Mouse (Mus musculus): Measurements from ENCODE around the gene Tmem140.

Tmem140 gene

DNA sequence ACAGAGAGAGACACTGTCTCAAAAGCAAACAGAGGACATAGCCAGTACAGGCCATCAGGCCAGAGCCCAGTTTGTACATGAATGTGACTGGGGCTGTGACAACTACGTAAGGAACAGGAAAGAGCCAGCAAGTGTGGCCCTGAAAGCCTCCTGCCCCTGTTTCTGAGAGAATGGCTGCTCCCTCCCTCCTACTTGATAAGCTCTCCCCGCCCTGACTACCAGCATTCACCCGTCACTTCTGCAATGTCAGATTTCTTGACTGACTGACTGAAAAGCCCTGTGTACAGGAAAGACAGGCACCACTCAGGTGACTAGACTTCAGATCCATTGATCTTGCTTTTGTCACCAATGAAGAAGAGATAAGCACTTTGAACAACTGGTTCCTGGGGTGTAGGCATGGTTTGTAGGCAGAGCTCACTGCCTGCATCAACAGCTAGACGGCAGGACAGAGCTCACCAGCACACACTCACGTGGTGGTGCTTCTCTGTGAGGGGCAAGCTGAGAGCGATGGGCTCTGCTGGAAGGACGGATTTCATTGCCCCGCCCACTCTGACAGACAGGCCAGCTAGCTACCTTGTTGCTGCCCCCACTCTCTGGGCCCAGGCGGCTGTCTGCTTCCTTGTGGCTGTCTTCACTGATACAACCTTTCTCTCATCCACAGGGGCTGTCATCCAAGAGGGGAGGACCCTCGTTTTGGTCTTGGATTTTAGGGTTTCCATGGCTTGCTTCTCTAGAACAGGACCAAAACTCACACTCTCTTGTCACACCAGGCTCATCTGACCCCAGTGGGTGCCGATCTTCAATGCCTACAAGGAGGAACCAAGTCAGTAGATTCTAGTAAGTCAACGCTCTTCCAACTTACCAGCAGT is 13.3 kb downstream of the Tmem140 start:
- peak; percentile 81 for DNase-seq

DNA sequence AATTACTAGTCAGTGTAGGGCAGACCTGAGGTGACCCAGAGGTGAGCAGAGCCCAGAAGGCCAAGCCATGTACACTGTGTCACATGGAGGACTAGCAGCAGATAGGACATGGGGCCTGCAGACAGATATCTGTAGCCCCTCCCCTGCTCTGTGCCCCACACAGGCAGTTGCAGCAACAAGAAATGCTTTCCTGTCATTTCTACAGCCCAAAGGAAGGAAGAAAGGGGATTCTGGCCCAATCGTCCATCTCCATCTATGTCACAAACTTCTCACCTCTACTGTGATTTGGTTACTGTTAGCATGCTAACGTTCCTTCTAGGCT is 13.8 kb downstream of the Tmem140 start:
- peak; percentile 75 for DNase-seq

DNA sequence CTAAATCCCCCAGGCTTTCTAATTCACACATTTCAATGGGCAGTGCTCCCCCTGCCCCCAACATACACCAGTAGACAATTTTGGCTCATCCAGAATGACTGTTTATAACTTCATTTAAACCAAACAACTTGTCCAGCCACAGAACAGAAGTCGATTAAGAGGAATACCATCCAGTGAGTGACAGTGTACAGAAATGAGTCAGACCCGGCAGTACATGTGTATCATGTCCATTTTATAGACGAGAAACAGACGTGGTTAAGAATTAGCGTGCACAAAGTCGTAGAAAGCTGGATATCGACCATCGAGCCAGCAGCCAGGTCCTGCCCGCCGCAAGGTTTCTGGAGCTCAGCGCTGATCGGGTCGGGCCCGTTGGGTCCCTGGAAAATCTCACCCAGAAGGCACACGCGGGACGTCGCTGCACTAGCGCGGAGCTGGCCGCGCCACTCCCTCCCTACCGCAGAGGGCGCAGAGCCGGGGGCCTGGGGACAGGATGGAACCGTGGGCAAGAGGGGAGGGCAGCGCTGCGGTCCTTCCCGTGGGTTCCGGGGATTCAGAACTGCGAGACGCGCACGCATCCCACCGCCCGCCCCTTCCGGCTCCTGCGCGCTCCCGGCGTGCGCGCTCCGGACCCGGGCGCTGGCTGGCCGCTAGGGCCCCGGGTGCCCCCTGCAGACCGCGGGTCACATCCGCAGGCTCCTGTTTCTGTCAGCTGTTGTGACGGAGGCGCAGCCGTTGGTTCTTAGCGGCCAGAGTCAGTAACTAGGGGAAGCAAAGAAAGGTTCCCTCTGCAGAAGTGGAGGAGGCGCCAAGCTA is 14.8 kb downstream of the Tmem140 start, which contains the start of gene Cyren:
Gene Cyren, minus strand, starts transcription at position 552 of the 813 bp plus-strand sequence.
- peak; percentile 91 for DNase-seq

DNA sequence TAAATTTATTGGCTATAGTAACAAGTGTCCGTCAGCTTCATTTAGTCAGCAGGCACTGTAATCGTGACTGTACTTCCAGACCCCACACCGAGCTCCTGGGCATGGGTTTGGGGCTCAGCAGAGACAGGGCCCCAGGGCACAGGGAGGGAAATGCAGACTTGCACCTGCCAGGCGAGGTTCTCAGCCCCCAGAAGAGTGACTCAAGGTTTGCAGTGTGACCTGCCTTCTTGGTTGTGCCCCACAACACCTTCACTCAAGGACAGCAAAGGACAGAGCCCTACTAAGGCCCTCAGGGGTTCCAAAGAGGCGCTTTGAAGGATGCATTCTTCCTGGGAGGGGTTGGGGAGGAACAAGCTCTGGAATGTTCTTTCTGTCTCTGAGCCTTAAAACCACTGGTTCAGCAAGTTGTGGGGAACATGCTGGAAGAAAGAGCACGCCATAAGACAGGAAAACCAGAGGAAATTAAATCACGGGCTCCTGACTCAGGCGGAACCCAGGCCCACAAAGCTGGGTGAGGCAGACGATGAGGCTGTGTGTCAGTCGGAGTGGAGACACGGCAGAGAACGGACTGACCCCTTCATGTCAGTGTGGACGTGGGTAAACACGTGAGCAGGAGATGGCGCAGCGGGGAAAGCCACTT is 16.3 kb downstream of the Tmem140 start:
- DNase-seq, result no peak

DNA sequence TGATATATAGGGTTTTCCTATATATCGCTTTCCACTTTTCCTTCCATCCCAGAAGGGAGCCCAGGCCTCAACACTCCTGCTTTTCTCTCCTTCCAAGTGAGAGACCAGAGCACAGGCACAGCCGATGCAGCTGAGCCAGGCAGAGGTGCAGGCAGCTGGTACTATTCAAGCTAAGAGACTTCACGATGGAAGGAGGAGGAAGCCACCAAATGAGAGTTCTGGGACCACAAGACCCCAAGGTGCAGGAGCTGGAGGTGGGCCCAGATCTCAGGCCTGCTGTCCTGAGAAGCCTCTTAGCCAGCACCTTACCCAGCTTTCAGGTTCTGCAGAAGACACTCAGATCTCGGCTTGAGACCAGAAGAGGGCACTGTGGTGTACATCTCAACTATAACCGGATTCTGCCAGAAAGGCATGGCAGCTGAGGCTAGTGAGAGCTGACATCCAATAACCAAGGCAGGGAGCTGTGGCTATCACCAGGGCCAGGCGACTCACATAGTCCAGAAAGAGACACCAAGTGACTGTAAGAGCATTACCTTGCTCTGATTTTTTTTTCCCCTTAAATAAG is 17.0 kb downstream of the Tmem140 start:
- peak; percentile 43 for DNase-seq

DNA sequence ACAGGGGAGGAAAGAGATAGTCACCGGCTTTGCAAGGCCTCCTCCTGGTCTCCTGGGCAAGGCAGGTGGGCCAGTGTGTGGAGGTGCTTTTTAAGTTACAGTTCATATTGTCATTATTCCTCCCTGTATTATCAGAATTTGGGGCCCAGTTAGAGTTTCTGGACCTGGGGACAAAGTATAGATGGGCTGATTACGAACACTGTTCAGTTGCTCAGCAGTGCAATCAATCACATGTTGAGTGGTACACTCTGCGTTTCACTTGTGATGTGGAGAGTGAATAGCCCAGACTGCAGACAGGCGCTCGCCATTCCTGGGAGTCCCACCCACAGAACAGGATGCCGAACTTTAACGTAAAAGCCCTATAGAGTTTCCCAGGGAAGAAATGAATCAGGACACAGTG is 21.8 kb downstream of the Tmem140 start:
- no peak for DNase-seq

DNA sequence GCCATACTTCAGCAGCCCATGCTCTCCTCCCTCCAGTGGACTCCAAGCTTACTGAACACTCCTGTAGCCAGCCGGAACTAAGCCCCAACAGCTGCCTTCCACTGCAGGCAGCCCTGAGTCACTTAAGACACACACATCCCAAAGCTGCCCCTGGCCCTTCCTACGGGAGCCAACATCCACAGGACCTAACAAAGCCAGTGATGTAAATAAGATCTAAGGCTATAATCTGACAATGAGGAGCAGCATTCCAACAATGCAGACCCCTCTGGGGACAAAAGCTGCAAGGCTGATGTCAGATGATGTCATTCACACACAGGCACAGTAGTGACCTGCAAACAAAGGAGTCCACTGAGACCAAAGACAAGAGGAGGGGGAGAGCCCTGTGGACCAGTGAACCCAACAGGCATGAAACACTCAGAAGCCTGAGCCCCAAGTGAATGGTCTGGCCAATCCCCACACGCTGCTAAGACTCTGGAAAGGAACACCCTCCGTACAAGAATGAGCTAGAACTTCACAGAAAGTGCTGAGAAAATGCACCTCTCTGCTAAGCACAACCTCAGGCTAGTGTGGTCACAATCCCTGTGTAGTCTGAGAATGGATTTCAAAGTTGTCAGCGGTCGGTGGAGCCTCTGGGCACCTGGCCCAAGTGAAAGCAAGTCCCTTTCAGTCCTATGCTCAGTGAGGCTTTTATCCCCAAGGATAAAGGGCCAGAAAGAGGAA is 24.3 kb downstream of the Tmem140 start:
- DNase-seq, result no peak

DNA sequence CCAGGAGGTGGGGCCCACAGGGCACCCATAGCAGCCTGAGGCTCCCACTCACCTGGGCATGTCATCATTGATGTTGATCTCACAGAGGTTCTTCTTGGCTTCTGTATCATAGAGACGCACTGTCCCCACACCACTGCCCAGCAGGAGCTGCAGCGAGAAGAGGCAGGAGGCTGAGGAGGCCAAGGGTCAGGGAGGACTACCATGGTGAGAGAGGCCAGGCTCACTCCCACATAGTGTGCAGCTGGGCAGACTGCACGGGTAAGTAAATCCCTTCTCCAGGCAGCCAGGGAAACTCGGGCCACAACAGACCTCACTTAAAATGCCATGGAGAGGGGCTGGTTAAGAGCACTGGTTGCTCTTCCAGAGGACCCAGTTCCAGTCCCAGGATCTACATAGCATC is 26.2 kb downstream of the Tmem140 start:
- DNase-seq, result no peak

DNA sequence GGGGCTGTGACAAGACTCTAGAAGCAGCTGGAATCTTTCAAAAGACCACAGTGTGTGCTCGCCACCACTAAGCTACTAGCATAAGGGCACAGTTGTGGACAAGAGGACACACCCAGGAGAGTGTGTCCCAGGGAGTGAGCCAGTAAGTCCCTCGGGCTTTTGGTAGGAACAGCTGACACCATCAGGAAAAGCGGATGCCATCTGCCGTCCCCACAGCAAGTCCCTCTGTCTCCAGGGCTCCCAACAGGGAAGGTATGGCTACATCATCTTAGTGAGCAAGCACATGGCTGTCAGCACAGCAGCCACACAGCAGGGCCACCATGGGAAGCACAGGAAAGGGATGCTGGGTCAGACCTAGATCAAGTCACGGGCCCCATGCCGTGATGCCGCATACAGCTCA is 32.6 kb downstream of the Tmem140 start:
- no peak for DNase-seq

DNA sequence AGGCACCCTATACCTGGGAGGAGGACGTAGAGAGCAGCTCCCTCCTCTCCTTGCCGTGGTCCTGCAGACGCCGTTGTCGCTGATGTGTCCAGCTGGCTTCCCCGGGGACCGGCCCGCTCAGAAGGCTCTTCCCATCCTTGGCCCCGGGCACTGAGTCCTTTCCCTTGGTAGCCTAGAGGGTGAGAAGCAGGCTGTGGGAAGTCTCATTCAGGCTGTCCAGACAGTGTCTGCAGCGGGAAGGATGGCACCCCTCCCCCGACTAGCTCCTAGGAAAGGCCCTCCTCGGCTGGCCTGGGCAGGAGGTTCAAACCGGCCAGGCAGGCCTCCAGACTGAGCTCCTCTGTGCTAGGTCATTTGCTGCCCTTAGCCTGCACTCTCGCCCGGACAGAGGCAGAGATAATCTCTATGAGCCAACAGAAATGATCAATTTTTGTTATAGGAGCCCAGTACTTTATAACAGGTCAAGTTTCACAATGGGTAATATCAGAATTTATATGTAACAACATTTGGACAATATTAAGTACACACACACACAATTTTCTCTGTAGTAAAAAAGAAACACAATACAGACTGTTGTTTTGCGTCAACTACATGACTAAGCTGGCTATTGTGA is 33.3 kb downstream of the Tmem140 start:
- DNase-seq, result no peak

DNA sequence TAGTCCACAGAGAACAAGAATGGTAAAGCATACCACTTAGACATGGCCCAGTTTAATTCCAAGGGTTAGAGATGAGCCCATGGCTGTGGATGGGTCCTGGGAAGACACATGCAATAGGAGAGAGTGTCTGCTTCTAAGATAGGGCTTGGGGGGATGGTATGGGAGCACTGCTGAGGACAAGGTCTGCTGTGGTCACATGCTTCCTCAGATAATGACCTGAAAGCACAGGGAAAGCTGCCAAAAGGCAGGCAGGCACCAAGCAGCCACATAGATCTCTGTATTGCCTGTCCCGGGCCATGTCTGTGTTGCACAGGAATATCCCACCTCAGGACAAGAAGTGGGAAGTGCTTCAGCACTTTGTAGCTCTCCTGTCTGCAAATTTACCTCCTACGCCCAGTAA is 36.2 kb downstream of the Tmem140 start:
- no peak for DNase-seq

DNA sequence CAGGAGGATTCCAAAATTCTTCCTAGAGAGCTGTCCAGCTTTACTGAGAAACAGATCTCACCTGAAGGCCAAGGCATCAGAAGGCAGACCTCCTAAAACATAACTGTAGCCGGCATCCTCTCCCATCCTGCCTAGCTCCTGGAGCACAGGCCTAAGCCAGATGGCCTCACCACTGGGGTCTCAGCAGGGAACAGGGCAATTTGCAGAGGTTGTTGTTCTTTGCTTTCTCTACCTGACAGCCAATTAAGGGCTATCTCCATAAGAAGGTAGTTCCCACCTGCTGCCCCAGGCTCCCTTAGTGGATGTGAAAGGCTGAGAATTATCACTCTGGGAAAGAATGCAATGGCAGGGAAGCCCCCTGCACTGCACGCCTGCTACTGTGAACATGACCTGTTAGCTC is 38.0 kb downstream of the Tmem140 start:
- DNase-seq, result no peak

DNA sequence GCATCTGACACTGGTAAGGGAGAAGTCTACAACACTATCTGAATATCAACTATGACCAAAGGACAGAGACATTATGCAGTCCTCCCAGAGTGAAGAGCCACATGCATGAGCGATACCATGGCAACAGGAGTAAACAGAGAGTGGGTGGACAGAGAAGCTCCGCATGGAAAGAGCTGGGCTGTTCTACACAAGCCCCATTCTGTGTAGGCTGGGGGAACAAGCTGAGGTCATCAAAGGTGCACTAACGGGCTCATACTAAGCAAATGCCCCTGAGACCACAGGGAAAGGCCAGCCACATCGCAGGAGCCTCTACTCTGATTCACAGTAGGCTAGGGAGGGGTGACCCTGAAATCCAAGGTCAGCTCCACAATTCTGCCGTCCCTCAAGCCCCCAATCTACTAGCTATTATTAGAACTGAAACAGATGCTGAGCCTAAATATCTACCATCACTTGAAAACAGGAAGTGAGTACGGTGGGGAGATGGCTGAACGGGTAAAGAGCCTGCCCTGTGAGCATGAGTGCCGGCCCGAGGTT is 39.0 kb downstream of the Tmem140 start:
- DNase-seq, result no peak

DNA sequence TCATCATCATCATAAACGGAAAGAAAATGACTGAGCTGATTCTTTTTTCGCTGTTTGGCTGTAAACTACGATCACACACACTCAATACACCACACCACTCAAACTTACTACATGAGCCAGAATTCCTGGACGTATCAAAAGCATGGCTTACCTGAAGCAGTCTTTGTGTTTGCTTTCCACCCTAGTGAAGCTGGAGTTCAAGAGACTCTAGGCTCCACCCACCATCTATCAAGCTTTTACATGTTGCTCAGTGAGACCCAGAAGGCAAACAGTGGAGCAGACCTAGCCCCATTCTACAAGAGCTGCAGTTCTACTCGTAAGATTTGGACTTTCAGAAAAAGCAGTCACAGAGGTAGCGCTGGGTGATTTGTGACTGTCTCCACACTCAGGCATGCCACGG is 39.6 kb downstream of the Tmem140 start:
- DNase-seq, result no peak

DNA sequence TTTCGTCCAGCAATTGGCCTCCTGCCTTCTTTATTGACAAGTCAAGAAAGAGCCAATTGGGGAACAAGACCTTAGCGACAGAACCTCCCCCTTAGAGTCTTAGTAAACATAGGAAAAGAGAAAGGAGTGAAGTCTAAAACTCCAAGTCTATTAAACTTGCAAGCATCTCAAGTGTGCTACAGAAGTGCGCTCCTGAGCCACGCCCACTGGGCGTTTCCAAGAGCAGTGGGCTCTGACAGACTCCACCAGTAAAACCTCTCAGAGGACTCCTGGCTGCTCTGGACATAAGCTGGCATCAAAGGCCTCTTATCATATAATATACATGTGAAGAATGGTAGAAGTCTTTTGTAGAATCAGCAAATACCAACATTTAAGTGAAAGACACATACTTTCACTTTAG is 40.5 kb downstream of the Tmem140 start:
- peak; percentile 58 for DNase-seq

DNA sequence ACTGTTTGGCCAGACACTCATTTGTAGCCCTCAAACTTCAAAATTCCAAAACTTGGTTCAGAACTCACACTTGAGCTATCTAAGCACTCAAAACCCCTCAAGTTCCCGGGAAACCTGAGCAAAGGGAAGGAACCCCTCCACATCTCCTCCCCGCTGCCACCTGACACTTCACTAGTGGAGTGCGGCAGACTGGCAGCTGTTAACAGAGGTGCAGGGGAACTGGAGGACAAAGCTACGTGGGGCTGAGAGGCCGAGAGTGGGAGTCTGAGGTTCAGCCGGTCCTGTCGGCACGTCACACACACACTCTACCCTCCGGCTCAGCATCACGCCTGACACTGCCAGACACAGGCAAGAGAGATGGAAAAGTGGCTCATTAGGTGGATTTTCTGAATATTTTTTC is 40.9 kb downstream of the Tmem140 start:
- DNase-seq, result no peak

DNA sequence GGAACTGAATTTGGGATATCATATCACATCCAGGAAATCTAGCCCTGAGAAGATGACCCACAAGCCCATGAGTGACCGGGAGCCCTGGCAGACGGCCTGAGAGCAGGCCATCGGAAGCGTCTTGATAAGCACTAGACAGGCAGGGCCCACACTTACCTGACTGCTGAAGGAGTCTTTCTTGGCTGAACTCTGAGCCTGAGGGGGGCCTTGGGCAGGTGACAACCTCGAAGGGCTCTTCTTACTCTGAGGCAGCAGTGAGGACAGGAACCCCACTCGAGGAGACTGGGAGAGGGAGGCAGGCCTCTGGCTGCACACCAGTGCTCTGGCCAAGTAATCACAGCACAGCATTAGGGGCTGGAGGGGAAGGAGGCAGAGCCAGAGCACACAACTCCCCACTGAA is 41.4 kb downstream of the Tmem140 start:
- DNase-seq, result no peak

DNA sequence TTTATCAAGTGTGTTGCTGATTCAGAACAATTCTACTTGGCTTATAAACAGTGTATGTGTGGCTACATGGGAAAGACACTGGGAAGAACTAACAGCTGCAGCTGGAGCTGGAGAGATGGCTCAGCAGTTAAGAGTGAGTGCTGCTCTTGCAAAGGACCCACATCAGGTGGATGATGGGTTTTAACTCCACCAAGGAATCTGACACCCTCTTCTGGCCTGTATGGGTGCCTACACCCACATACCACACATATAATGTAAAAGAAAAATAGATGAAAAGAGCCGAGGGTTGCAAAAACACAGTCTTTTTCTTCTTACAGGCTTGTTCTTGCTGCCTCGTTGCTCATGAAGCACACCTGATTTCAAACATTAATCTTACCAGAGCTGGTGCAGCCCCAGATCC is 43.2 kb downstream of the Tmem140 start:
- no peak for DNase-seq

DNA sequence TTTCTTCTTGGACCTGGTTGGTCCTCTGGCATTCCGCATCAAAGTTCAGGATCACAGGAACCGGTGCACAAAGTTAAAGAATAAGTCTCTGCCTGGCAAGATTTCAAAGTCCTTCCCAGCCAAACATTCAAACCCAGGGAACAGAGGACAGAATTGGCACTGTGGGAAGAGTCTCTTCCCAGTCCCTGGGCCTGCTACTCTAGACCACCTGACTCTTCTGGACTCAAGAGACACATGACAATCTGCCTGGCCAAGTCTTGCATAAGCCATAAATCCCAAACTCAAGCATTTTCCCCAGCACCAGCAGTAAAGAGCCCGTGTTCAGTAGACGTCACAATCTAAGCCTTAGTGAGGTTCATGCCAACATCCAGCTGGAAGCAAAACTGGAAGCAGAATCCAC is 43.7 kb downstream of the Tmem140 start:
- no peak for DNase-seq

DNA sequence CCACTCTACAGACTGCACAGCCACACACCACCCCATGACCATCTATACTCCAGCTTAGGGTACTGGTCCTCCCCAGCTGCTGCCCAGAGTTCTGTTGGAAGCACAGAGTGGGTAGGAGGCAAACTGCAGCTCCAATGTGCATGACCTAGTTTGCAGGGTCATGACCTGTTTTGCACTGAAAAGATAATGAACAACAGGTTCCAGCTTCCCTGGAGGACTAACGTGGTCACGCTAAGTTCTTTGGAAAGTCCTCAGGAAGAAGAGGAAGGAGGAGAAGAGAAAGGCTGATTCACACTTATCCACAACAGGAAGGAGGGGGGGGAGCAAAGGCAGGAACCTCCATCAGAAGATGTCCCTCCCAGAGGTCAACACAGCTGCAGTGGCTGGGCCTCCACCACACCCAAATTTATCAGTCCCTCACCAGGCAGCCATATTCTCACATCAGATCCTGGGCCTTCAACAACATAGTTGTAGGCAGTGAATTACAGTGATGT is 44.2 kb downstream of the Tmem140 start:
- peak; percentile 87 for DNase-seq

DNA sequence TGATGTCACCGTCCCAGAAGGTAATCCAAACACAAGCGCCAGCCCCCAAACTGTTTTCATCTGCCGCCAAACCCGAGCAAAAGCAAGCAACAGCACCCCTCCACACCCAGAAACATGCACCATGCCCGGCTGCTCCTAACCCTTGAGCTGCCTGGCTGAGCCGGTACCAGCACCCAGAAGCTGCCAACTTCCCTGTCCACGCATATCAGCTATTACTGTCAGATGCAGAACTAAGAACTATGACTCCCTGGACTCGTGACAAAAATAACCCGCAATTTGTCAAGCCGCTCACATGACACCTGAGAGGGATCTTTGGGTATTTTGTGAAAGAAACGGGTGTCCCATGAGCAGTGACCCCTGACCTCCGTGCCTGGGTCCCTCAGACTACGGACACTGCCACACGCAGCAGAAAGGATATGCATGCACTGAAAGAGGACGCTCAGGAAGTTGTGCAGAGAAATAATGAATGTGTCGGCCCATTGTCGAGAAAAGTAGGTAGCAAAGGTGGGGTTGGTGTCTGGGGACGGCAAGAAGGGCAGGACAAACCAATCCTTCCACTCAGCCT is 44.8 kb downstream of the Tmem140 start:
- peak; percentile 51 for DNase-seq
